Mouse (Mus musculus) limb, embryonic 12.5 days (tissue): ENCODE results near the gene Serpinb3b. TPM values are rescaled to one million over a fixed set of nuclear protein-coding genes. Genes with fewer than 3 reads are reported as not detected.
"Not testable (repeated sequence)": the region's sequence is repeated elsewhere in the genome, so short reads cannot be mapped to it uniquely, and the experiment has no call there.

Experiments
- ATAC-seq: fragments of 200-750 bp; cut with Nextera tagmentation; 2 replicates; pipeline ENCODE4 v1.8.0; 2017; ENCODE audit warnings: low read depth, moderate TSS enrichment; ENCODE audit not compliant: insufficient number of reproducible peaks, insufficient read depth, low FRiP score, low TSS enrichment
- H3K27ac ChIP-seq: fragments of 300-500 bp; sonication (generic); 2 replicates; pipeline ENCODE4 v1.5.1; 2016; ENCODE audit warnings: mild to moderate bottlenecking, moderate library complexity
- H3K27me3 ChIP-seq: fragments of 300-500 bp; sonication (generic); 2 replicates; pipeline ENCODE4 v1.6.1; 2016; ENCODE audit warnings: mild to moderate bottlenecking, moderate library complexity
- H3K36me3 ChIP-seq: fragments of 300-500 bp; sonication (generic); 2 replicates; pipeline ENCODE4 v1.6.1; 2016; ENCODE audit warnings: mild to moderate bottlenecking, moderate library complexity
- H3K4me1 ChIP-seq: fragments of 300-500 bp; sonication (generic); replicated peaks from 2 replicates; pipeline ENCODE4 v1.6.1; 2016
- H3K4me2 ChIP-seq: fragments of 300-500 bp; sonication (generic); 2 replicates; pipeline ENCODE4 v1.6.1; 2016; ENCODE audit warnings: mild to moderate bottlenecking, moderate library complexity
- H3K4me3 ChIP-seq: fragments of 300-500 bp; sonication (generic); replicated peaks from 2 replicates; pipeline ENCODE4 v1.5.1; 2016; ENCODE audit warnings: mild to moderate bottlenecking
- H3K9ac ChIP-seq: fragments of 300-500 bp; sonication (generic); replicated peaks from 2 replicates; pipeline ENCODE4 v1.6.1; 2016; ENCODE audit warnings: mild to moderate bottlenecking, moderate library complexity
- H3K9me3 ChIP-seq: fragments of 300-500 bp; sonication (generic); 2 replicates; pipeline ENCODE4 v1.6.1; 2016; ENCODE audit warnings: mild to moderate bottlenecking, moderate library complexity
- WGBS: fragments of 180-500 bp; shearing (Covaris S2); methylation state at CpG from one replicate; pipeline ENCODE4 v1.1.7; 2016; 5-methylcytosine and 5-hydroxymethylcytosine counted together
- polyA plus RNA-seq: library from polyadenylated mRNA; unstranded; fragments of >200 nt; fragmentation: Nextera tagmentation; extraction: Ambion mirVana; gene quantifications from 2 replicates; pipeline ENCODE4 v1.2.1, GENCODE M21; 2016

Gene Serpinb3b
- polyA plus RNA-seq: not detected in 2 replicates

GRCm38 (mm10) chr1:107278261-107278660, at the start of gene Serpinb3b, which contains the start of gene Serpinb3c:
Gene Serpinb3b (minus strand): TSS chr1:107278361.
Gene Serpinb3c (minus strand): TSS chr1:107278371.
- H3K36me3 ChIP-seq, H3K27me3 ChIP-seq, H3K9ac ChIP-seq, H3K27ac ChIP-seq, ATAC-seq, H3K4me3 ChIP-seq, H3K9me3 ChIP-seq, H3K4me2 ChIP-seq, H3K4me1 ChIP-seq: not testable (repeated sequence)

GRCm38 (mm10) chr1:107243170-107243569, 35.0 kb downstream of the Serpinb3b start:
- H3K4me1 ChIP-seq, H3K9me3 ChIP-seq, H3K27me3 ChIP-seq, H3K4me2 ChIP-seq, H3K27ac ChIP-seq, H3K36me3 ChIP-seq, H3K9ac ChIP-seq, ATAC-seq, H3K4me3 ChIP-seq: not testable (repeated sequence)
- 52% methylated on average over 3 of the region's 3 CpGs for WGBS

DNA sequence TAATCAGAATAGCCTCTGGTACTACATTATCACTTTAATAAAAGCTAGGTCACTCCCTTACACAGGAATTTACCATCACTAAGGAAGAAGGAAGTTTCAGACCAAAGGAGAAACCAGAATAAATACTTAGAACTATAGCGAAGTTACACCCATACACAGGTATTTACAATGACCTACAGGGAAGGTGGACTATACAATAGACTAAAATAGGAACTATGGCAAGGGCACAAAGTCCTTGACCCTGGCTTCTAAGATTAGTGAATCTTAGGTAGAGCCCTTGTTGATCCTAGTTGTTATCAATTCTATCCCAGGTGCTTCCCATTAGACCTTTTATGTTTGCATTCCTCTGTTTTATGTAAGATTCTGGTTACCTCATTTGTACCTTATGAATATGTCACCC, 60.9 kb downstream of the Serpinb3b start:
- 89% methylated on average over 1 of the region's 1 CpGs for WGBS

DNA sequence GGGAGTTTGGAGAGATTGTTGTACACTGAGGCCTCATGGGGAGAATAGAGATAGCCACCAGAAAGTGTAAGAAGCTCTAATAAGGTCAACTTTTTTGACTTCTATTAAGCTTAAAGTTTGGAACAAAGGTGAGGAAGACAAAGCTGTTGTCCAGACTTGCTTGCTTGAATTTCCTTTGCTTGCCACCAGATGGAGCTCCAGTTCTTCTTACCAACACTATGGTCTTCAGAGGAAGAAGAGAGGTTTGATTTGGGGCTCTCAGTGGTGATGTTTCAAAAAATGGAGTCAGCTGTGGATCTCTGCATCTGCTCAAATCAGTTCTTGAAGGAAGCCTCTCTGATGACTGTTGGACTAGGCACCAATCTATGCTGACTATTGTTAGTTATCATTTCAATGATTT, 150.7 kb downstream of the Serpinb3b start:
- H3K4me2 ChIP-seq, H3K4me3 ChIP-seq, H3K9ac ChIP-seq, H3K36me3 ChIP-seq, H3K9me3 ChIP-seq, ATAC-seq, H3K27ac ChIP-seq, H3K27me3 ChIP-seq, H3K4me1 ChIP-seq: not testable (repeated sequence)

More for the DNA sequence above, 60.9 kb downstream of the Serpinb3b start:
- H3K4me3 ChIP-seq, H3K9ac ChIP-seq, H3K4me1 ChIP-seq, H3K27me3 ChIP-seq, H3K36me3 ChIP-seq, H3K27ac ChIP-seq, ATAC-seq, H3K9me3 ChIP-seq, H3K4me2 ChIP-seq: not testable (repeated sequence)

Other genes starting within 250 kb of the Serpinb3b start
- gene Serpinb3a, start 226.1 kb downstream of the Serpinb3b start, polyA plus RNA-seq: not detected in 2 replicates
- gene Serpinb3d, start 194.9 kb downstream of the Serpinb3b start, polyA plus RNA-seq: not detected in 2 replicates
- gene Serpinb3c, start within 50 bp of the Serpinb3b start, polyA plus RNA-seq: not detected in 2 replicates
- 0.20 TPM in 1 of 2 replicates, not detected in the other for gene Serpinb11, start 82.8 kb upstream of the Serpinb3b start, polyA plus RNA-seq
- 0.24 TPM in 1 of 2 replicates, not detected in the other for gene Serpinb7, start 121.3 kb upstream of the Serpinb3b start, polyA plus RNA-seq
- gene Serpinb2, start 233.1 kb upstream of the Serpinb3b start, polyA plus RNA-seq: 0.10 and 0.16 TPM in 2 replicates